Mouse (Mus musculus) mouse trophoblast stem cell (cell line): Measurements from ENCODE around the gene Kdelc2.

Source experiments
- in situ Hi-C, 2 experiments: fragments of 300-500 bp; cut with MseI, MboI; formaldehyde crosslinking; loops; 2 replicates in 1 of 2; 3 replicates in 1 of 2; pipeline ENCODE4 v1.15.1; 2025

The Kdelc2 gene

GRCm38 (mm10) chr9:53383951-53384866, at the start of gene Kdelc2:
TSS of gene Kdelc2 (plus strand) at chr9:53384025.
- in situ Hi-C loops = no loop called here

GRCm38 (mm10) chr9:53335131-53335530, 48.7 kb upstream of the Kdelc2 start:
- in situ Hi-C loops = no loop called here

GRCm38 (mm10) chr9:53339603-53340002, 44.2 kb upstream of the Kdelc2 start:
- in situ Hi-C loops = no loop called here

- in situ Hi-C loops = no loop called here
Measured at GRCm38 (mm10) chr9:53340328-53340916, 43.4 kb upstream of the Kdelc2 start.

- in situ Hi-C loops = no loop called here
Measured at GRCm38 (mm10) chr9:53340969-53341368, 42.9 kb upstream of the Kdelc2 start.

GRCm38 (mm10) chr9:53341981-53342380, 41.8 kb upstream of the Kdelc2 start:
- in situ Hi-C loops = no loop called here

GRCm38 (mm10) chr9:53344646-53345432, 39.0 kb upstream of the Kdelc2 start:
- in situ Hi-C loops = no loop called here

GRCm38 (mm10) chr9:53345728-53346127, 38.1 kb upstream of the Kdelc2 start:
- in situ Hi-C loops = no loop called here

GRCm38 (mm10) chr9:53346402-53346801, 37.4 kb upstream of the Kdelc2 start:
- in situ Hi-C loops = no loop called here

- in situ Hi-C loops = no loop called here
Measured at GRCm38 (mm10) chr9:53349211-53349610, 34.6 kb upstream of the Kdelc2 start.

GRCm38 (mm10) chr9:53350331-53350730, 33.5 kb upstream of the Kdelc2 start:
- in situ Hi-C loops = no loop called here

- in situ Hi-C loops = no loop called here
Measured at GRCm38 (mm10) chr9:53351899-53352298, 31.9 kb upstream of the Kdelc2 start.

GRCm38 (mm10) chr9:53353161-53353560, 30.7 kb upstream of the Kdelc2 start:
- in situ Hi-C loops = no loop called here

GRCm38 (mm10) chr9:53356219-53357155, 27.3 kb upstream of the Kdelc2 start:
- in situ Hi-C loops = no loop called here

- in situ Hi-C loops = no loop called here
Measured at GRCm38 (mm10) chr9:53371339-53371738, 12.5 kb upstream of the Kdelc2 start.

- in situ Hi-C loops = no loop called here
Measured at GRCm38 (mm10) chr9:53375907-53376306, 7.9 kb upstream of the Kdelc2 start.

GRCm38 (mm10) chr9:53376820-53377219, 7.0 kb upstream of the Kdelc2 start:
- in situ Hi-C loops = no loop called here

GRCm38 (mm10) chr9:53377597-53377996, 6.2 kb upstream of the Kdelc2 start:
- in situ Hi-C loops = no loop called here

GRCm38 (mm10) chr9:53378171-53378570, 5.7 kb upstream of the Kdelc2 start:
- in situ Hi-C loops = no loop called here

- in situ Hi-C loops = no loop called here
Measured at GRCm38 (mm10) chr9:53380595-53380994, 3.2 kb upstream of the Kdelc2 start.

- in situ Hi-C loops = no loop called here
Measured at GRCm38 (mm10) chr9:53381113-53381615, 2.7 kb upstream of the Kdelc2 start.
